Mouse (Mus musculus): ENCODE results near the gene Cfap74.

GRCm38 (mm10) chr4:155473319-155473718 lies 64.3 kb downstream of the Cfap74 start:
- TF ChIP-seq CTCF (IDR thresholded peaks at IDR 0.05; ENCODE audit: low read depth, low read length) (no peak), POLR2AphosphoS5 (IDR thresholded peaks at IDR 0.05; ENCODE audit: insufficient replicate concordance, low read depth, low read length) (no peak), TAL1 (conservative IDR thresholded peaks at IDR 0.05; ENCODE audit: low read depth, low read length) (no peak), GATA2 (IDR thresholded peaks at IDR 0.05; ENCODE audit: borderline replicate concordance, low read depth, low read length) (no peak), GATA1 (IDR thresholded peaks at IDR 0.05; ENCODE audit: borderline replicate concordance, low read length) (no peak)
